Mouse (Mus musculus) cortical plate, adult 2 months (tissue): ENCODE measurements around the gene Gucd1.

Source experiments
- CTCF ChIP-seq: fragments of 200-500 bp; IDR thresholded peaks from 2 replicates; pipeline ENCODE4 v1.5.1; 2011; ENCODE audit warnings: mild to moderate bottlenecking, control low read depth, low read length; ENCODE audit not compliant: insufficient read depth; ENCODE audit errors: extremely low read depth
- POLR2A ChIP-seq: fragments of 200-500 bp; IDR thresholded peaks from 2 replicates; pipeline ENCODE4 v1.6.1; 2011; ENCODE audit warnings: mild to moderate bottlenecking, low read length, control low read depth; ENCODE audit not compliant: insufficient read depth; ENCODE audit errors: extremely low read depth

DNA sequence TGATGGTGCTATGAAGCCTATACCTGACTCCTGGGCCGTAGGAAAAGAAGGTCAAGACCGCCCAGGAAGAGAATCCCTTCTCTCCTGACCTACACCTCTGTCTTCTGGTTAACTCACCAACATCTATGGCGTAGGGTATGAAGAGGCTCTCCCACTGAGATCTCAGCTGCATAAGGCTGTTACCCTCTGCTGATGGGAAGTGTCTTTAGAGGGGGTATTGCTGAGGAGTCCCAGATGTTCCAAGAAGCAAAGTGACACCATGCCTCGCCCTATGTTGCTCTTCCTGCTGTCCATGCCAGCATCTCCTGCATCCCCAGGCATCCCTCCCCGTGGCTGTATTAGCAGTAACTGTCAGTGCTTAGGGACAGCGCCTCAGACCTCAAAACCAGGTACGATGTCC lies 178.4 kb downstream of the Gucd1 start:
- no peak for TF ChIP-seq POLR2A
- no peak for TF ChIP-seq CTCF
